Mouse (Mus musculus) heart, postnatal 0 days (tissue): ENCODE measurements at regions not wholly inside any gene's neighbourhood (a gene's known extent, or its start where the extent isn't known, plus 50 kb on each side); places are given as distances from the start of the nearest gene placed in this dataset.

Source experiments
- CTCF ChIP-seq: IDR thresholded peaks from 2 replicates; pipeline ENCODE4 v1.5.1; 2016; ENCODE audit warnings: antibody characterized with exemption, control low read depth, low read depth
- EP300 ChIP-seq: IDR thresholded peaks from 2 replicates; pipeline ENCODE4 v1.6.1; 2016; ENCODE audit warnings: antibody characterized with exemption, low read depth

GRCm38 (mm10) chr8:102518446-102518845, 267.0 kb downstream of the Cdh11 start:
- TF ChIP-seq EP300 (no peak), CTCF (no peak)
